Mouse (Mus musculus): ENCODE measurements around the gene Cdh20.

Gene Cdh20

DNA sequence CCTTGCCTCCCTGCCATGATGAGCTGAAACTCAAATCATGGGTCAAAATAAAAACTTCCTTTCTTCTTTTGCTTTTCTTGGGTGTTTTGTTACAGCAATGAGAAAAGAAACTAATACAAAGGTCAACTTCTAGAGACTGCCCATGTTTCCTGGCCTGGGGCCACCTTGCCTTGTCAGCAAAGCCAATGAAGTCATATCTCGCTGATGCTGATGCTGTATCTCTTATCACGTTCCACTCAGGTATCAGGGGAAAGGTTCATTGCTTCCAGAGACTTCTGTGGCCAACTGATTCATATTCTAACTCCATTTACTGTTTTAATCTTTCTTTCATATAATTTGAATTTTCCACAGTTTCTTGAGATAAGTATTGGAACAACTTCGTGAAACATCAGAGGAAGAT is 273.3 kb downstream of the Cdh20 start:
- DNase-seq (ENCODE audit: low spot score): no peak
